Mouse (Mus musculus) embryonic facial prominence, embryonic 15.5 days (tissue): ENCODE data around the gene Traf3ip1. TPM values are rescaled to one million over a fixed set of nuclear protein-coding genes. Genes with fewer than 3 reads are reported as not detected.

Source experiments
- ATAC-seq: fragments of 200-750 bp; cut with Nextera tagmentation; 2 replicates; pipeline ENCODE4 v1.8.0; 2017; ENCODE audit warnings: low read depth, moderate TSS enrichment; ENCODE audit not compliant: insufficient number of reproducible peaks, low FRiP score, low TSS enrichment
- H3K27ac ChIP-seq: fragments of 300-500 bp; sonication (generic); replicated peaks from 2 replicates; pipeline ENCODE4 v1.5.1; 2015; ENCODE audit warnings: mild to moderate bottlenecking, inconsistent platforms
- H3K27me3 ChIP-seq: fragments of 300-500 bp; sonication (generic); 2 replicates; pipeline ENCODE4 v1.6.1; 2015; ENCODE audit warnings: inconsistent platforms
- H3K36me3 ChIP-seq: fragments of 300-500 bp; sonication (generic); 2 replicates; pipeline ENCODE4 v1.6.1; 2015; ENCODE audit warnings: mild to moderate bottlenecking, inconsistent platforms
- H3K4me1 ChIP-seq: fragments of 300-500 bp; sonication (generic); 2 replicates; pipeline ENCODE4 v1.6.1; 2015; ENCODE audit warnings: inconsistent platforms
- H3K4me2 ChIP-seq: fragments of 300-500 bp; sonication (generic); replicated peaks from 2 replicates; pipeline ENCODE4 v1.6.1; 2015; ENCODE audit warnings: mild to moderate bottlenecking, inconsistent platforms
- H3K4me3 ChIP-seq: fragments of 300-500 bp; sonication (generic); replicated peaks from 2 replicates; pipeline ENCODE4 v1.5.1; 2015; ENCODE audit warnings: mild to moderate bottlenecking, inconsistent platforms
- H3K9ac ChIP-seq: fragments of 300-500 bp; sonication (generic); 2 replicates; pipeline ENCODE4 v1.6.1; 2015; ENCODE audit warnings: inconsistent platforms
- H3K9me3 ChIP-seq: fragments of 300-500 bp; sonication (generic); replicated peaks from 2 replicates; pipeline ENCODE4 v1.6.1; 2016; ENCODE audit warnings: inconsistent platforms
- WGBS: fragments of 180-500 bp; shearing (Covaris S2); methylation state at CpG from one replicate; pipeline ENCODE4 v1.1.7; 2015; 5-methylcytosine and 5-hydroxymethylcytosine counted together
- polyA plus RNA-seq: library from polyadenylated mRNA; unstranded; fragments of >200 nt; fragmentation: Nextera tagmentation; extraction: Ambion mirVana; gene quantifications from 2 replicates; pipeline ENCODE4 v1.2.1, GENCODE M21; 2015

The Traf3ip1 gene
- polyA plus RNA-seq: 11.4 and 12.6 TPM in 2 replicates

DNA sequence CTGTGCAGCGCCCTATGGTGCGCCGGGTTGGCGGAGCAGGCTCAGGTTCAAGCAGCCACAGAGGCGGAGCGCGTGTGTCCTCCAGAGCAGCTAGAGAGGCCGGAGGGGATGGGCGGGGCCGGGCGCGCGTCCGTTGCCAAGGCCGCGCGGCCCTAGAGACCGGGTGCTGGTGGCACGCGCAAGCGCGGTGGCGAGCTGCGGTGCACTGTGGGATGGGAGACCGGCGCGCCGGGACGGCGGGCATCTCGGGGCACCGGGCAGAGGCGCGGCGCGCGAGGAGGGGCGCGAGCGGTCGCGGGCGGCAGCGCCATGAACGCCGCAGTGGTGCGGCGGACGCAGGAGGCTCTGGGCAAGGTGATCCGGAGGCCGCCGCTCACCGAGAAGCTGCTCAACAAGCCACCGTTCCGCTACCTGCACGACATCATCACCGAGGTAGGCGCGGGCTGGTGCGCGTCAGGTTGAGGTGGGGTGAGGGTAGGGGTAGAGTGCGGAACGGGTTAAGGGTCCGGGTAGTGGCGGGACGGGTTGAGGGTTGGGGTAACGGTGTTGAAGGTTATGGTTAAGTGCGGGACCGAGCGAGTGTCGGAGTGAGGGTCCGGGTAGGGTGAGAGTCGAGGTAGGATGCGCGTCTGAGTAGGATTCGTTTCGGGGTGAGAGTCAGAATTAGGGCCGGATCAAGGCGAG, at the start of gene Traf3ip1:
TSS of gene Traf3ip1 (plus strand) at position 191 of the 684 bp plus-strand sequence.
- peaks cover 21% of the 10 kb centered on the region for H3K4me1 ChIP-seq
- peaks cover 6% of the 10 kb centered on the region for H3K36me3 ChIP-seq
- H3K4me3 ChIP-seq: peak within 1 kb of the TSS; percentile 60
- no peak within 1 kb of the TSS for H3K27ac ChIP-seq
- peak; percentile 95 for ATAC-seq
- no peaks in the 10 kb centered on the region for H3K27me3 ChIP-seq
- H3K9me3 ChIP-seq: no peaks in the 10 kb centered on the region
- peak within 1 kb of the TSS; percentile 61 for H3K9ac ChIP-seq
- WGBS: under 1% methylated on average over 79 of the region's 79 CpGs
- peak within 1 kb of the TSS; percentile 84 for H3K4me2 ChIP-seq

DNA sequence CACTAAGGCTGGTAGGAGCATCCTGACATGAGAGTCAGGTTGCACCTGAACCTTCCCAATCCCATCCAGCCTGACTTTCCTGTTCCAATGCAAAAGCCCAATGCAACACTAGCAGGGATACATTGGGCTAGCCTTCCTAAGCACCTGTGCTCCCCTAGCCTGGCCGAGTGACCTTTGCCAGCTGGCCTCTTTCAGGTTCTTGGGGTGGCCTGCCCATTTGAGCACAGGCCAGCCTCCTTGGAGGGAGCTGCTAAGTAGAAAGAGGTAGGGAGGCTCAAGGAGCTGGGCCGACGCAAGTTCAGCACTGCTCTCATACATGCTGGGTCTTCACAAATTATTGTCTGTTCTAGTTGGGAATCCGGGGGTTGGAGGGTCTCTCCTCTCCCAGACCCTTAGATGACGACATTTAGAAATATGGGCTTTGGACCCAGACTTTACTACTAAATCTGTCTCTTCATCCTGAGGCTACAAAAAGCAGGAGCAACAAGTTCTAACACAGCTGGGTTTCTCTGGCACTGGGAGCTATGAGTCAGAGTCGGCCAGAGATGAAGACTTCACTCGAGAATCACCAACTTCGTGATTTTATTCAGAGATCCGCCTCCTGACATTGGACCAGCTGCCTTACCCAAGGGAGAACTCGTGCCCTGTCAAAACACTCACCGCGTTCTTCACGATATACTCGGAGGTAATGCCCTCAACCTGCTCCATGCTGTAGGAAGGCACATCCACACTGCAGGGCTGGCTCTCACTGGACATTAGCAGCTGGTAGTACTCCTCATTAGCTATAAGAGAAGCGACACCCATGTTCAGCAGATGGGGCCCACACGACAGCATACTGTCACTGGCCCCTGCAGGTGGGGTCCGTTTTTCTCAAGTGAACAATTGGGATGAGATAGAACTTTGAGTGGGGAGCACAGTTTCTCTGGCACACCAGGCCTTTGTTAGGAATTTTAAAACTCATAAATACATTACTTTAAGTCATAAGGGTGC, 49.3 kb upstream of the Traf3ip1 start:
- ATAC-seq: no peak
- WGBS: 76% methylated on average over 17 of the region's 17 CpGs
- Histone ChIP-seq H3K27me3 (no peaks in the 10 kb centered on the region), H3K27ac (peak overlapping the region; percentile 63), H3K9me3 (0 out of 2 replicates have a peak, but pooled peaks cover 4% of the 10 kb centered on the region), H3K36me3 (peaks cover 37% of the 10 kb centered on the region), H3K4me1 (peaks cover 18% of the 10 kb centered on the region), H3K9ac (no peak overlapping the region), H3K4me3 (no peak overlapping the region), H3K4me2 (no peak overlapping the region)

DNA sequence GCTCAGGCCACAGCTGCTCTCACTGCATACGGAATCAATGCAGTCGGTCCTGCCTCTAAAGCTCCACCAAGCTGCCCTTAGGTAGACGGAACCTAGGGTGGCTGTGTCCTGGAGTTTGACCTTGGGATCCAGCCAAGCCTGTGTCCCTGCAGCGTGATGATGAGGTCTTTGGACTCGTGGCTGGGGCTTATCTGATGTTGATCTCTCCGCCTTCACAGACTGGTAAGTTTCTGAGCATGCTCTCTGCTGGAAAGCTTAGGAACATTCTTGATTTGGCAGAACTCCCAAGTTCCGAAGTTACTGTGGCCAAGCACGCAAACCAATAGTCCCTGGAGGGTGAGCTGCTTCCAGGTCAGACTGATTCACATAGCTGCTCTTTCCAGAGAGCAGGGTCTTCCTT, 48.4 kb upstream of the Traf3ip1 start:
- WGBS: 56% methylated on average over 8 of the region's 8 CpGs
- H3K9me3 ChIP-seq: 0 out of 2 replicates have a peak, but pooled peaks cover 4% of the 10 kb centered on the region
- peaks cover 39% of the 10 kb centered on the region for H3K36me3 ChIP-seq
- ATAC-seq: no peak; the same call in 1 of the 2 replicates
- H3K4me3 ChIP-seq: no peak overlapping the region
- peaks cover 18% of the 10 kb centered on the region for H3K4me1 ChIP-seq
- H3K27ac ChIP-seq: peak overlapping the region; percentile 63
- no peaks in the 10 kb centered on the region for H3K27me3 ChIP-seq
- no peak overlapping the region for H3K9ac ChIP-seq
- no peak overlapping the region for H3K4me2 ChIP-seq

DNA sequence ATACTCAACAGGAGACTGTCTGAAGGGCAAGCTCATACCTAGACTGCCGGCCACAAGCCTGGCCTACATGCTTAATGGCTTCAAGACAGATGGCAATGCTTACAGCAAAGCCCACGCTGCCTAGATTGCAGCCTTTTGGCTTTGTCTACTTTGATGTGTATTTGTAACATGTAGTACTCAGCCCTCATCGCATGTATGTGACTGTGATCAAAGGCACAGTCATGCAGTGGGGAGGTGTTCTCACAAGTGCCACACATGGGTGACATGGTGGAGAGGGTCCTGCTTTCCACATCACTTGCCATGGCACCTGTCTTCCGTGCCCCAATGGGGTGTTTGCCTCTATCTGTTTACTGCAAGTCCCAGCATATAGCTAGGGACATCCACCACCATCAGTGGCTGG, 47.9 kb upstream of the Traf3ip1 start:
- H3K36me3 ChIP-seq: peaks cover 39% of the 10 kb centered on the region
- 0 out of 2 replicates have a peak, but pooled peaks cover 4% of the 10 kb centered on the region for H3K9me3 ChIP-seq
- ATAC-seq: no peak
- no peak overlapping the region for H3K4me2 ChIP-seq
- whole genome bisulfite sequencing: 73% methylated on average over 4 of the region's 4 CpGs
- no peaks in the 10 kb centered on the region for H3K27me3 ChIP-seq
- peaks cover 18% of the 10 kb centered on the region for H3K4me1 ChIP-seq
- no peak overlapping the region for H3K4me3 ChIP-seq
- peak overlapping the region; percentile 24; the same call in 1 of the 2 replicates for H3K27ac ChIP-seq
- no peak overlapping the region for H3K9ac ChIP-seq

DNA sequence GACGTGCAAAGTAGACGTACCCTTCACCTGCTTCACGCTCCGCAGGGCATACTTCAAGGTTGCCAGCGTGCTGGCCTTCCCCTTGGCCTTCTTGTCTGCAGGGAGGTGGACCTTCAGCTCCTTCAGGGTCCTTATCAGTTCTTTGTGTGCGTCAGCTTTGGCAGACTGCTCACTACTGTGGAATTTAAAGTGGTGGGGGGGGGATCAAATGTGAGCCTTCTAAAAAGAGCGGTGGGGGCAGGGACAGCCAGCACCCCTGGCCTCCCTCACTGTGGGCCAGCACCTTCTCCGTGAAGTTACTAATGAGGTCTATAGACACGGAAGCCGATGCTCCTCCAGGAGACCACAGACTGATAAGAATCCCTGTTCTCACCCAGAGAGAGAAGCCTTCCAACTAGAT, 45.8 kb upstream of the Traf3ip1 start:
- 0 out of 2 replicates have a peak, but pooled peaks cover 4% of the 10 kb centered on the region for H3K9me3 ChIP-seq
- no peak overlapping the region for H3K27ac ChIP-seq
- H3K4me1 ChIP-seq: peaks cover 18% of the 10 kb centered on the region
- H3K36me3 ChIP-seq: peaks cover 30% of the 10 kb centered on the region
- 90% methylated on average over 10 of the region's 10 CpGs for WGBS
- H3K27me3 ChIP-seq: no peaks in the 10 kb centered on the region
- H3K4me3 ChIP-seq: no peak overlapping the region
- no peak overlapping the region for H3K4me2 ChIP-seq
- ATAC-seq: no peak
- no peak overlapping the region for H3K9ac ChIP-seq

DNA sequence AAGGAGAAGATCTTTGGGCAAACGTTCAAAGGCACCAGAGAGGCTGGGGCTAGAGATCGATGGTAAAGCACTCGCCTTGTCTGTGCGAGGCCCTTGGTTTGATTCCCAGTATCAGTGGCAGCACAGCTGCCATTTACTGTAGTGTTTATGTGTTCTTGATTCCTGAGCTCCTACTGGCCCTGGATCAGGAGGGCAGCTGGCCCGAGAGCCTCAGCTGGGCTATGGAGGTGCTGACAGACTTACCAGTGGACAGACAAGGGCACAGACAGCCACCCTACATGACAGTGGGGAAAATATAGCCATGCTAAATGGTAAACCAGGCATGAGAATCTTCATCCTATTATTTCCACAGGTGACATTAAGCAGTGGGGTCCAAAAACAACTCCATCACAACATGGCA, 43.6 kb upstream of the Traf3ip1 start:
- WGBS: 86% methylated on average over 5 of the region's 5 CpGs
- Histone ChIP-seq H3K27ac (no peak overlapping the region), H3K4me2 (no peak overlapping the region), H3K9ac (no peak overlapping the region), H3K27me3 (no peaks in the 10 kb centered on the region), H3K36me3 (peaks cover 28% of the 10 kb centered on the region), H3K4me3 (no peak overlapping the region), H3K9me3 (0 out of 2 replicates have a peak, but pooled peaks cover 4% of the 10 kb centered on the region), H3K4me1 (peaks cover 20% of the 10 kb centered on the region)
- no peak for ATAC-seq

DNA sequence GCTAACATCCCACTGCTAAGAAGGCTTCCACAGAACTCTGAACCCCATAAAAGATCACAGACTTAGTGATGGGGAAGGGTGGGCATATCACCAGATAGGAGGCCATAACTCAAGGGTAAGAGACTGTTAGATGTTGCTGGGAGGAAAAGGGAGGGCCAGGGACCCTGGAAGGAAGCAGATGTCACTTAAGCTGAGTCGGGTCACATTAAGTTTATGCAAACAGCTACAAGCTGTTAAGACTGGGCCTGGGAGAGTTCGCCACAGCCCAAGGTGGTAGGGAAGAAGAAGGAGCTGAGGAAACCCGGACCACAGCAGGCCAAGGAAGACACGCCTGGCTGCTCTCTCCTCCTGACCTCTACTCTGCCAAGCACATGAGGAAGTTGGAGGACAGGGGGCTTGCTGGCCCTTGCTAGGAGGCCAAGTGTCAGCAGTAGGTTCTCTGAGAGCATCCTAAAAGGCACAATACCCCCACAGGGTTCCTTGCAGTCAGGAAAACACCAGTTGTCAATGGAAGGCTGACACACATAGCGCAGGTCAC, 42.8 kb upstream of the Traf3ip1 start:
- WGBS: 67% methylated on average over 5 of the region's 5 CpGs
- no peak overlapping the region for H3K4me3 ChIP-seq
- no peak overlapping the region for H3K27ac ChIP-seq
- ATAC-seq: no peak
- H3K9ac ChIP-seq: no peak overlapping the region
- H3K27me3 ChIP-seq: no peaks in the 10 kb centered on the region
- H3K9me3 ChIP-seq: 0 out of 2 replicates have a peak, but pooled peaks cover 4% of the 10 kb centered on the region
- H3K4me2 ChIP-seq: no peak overlapping the region
- H3K4me1 ChIP-seq: peaks cover 20% of the 10 kb centered on the region
- H3K36me3 ChIP-seq: peaks cover 28% of the 10 kb centered on the region

DNA sequence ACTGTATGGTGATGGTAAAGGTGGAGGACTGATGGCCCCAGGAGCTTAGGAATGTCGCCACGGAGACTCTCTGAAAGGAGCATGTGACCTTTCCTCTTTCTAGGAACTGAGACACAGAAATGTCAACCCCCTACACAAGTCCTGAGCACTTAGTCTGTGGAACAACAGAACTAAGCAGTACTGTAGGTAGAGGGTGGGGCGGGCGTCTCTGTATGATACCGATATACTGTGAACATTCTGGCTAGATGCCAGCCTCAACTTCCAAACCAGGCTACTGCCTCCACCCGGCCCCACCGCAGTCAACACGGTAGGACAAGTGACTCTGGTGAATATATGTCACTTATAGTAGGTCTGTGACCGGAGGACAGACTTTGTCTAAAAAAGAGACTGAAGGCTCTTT, 40.5 kb upstream of the Traf3ip1 start:
- H3K9me3 ChIP-seq: no peaks in the 10 kb centered on the region
- H3K4me2 ChIP-seq: no peak overlapping the region
- peaks cover 28% of the 10 kb centered on the region for H3K4me1 ChIP-seq
- H3K4me3 ChIP-seq: no peak overlapping the region
- H3K27me3 ChIP-seq: no peaks in the 10 kb centered on the region
- no peak overlapping the region for H3K27ac ChIP-seq
- WGBS: 72% methylated on average over 9 of the region's 9 CpGs
- peaks cover 8% of the 10 kb centered on the region; the same call in 1 of the 2 replicates for H3K36me3 ChIP-seq
- no peak overlapping the region for H3K9ac ChIP-seq
- no peak for ATAC-seq

DNA sequence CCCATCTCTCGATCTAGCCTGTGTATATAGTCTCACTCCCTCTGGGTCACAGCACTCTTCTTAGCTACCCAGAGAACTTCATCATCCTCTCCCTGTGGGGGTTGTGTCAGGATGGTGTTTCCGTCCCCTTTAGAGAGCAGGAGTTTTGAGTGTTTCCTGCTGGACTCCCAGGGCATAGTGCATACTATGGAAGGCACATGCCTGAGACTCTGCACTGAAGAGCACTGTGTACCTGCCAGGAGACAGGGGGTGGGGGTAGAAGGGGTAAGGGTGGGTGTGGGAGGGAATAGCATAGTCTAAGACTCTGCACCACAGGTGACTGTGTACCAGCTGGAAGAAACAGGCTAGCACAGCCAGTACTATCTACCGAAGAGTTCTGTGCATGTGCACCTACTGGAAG, 40.1 kb upstream of the Traf3ip1 start:
- no peak overlapping the region for H3K9ac ChIP-seq
- H3K27ac ChIP-seq: no peak overlapping the region
- WGBS: 89% methylated on average over 3 of the region's 3 CpGs
- peaks cover 6% of the 10 kb centered on the region; the same call in 1 of the 2 replicates for H3K36me3 ChIP-seq
- ATAC-seq: no peak
- no peaks in the 10 kb centered on the region for H3K27me3 ChIP-seq
- H3K4me1 ChIP-seq: peaks cover 28% of the 10 kb centered on the region
- H3K9me3 ChIP-seq: no peaks in the 10 kb centered on the region
- no peak overlapping the region for H3K4me2 ChIP-seq
- H3K4me3 ChIP-seq: no peak overlapping the region

DNA sequence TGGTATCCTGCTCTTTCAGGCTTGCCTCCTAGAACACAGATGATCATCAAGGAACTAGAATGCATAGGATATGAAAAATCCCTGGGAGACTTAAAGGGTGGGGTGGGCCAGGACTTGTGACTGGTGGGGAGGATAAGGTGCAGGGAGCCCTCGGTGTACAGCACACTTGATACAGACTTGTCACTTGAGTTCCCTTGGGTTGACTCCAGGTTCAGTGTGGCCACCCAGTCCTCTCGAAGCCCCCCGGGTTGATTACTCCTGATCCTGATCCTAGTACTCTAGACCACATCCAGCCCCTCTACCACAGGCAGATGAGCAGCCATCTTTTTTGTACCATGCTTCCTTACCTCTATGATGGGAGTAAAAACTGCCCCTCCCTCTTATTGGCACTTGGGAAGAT, 39.5 kb upstream of the Traf3ip1 start:
- Histone ChIP-seq H3K4me3 (no peak overlapping the region), H3K36me3 (peaks cover 6% of the 10 kb centered on the region; the same call in 1 of the 2 replicates), H3K27me3 (no peaks in the 10 kb centered on the region), H3K9ac (no peak overlapping the region), H3K9me3 (no peaks in the 10 kb centered on the region), H3K4me2 (no peak overlapping the region), H3K27ac (no peak overlapping the region), H3K4me1 (peaks cover 34% of the 10 kb centered on the region)
- 90% methylated on average over 3 of the region's 3 CpGs for WGBS
- no peak for ATAC-seq

DNA sequence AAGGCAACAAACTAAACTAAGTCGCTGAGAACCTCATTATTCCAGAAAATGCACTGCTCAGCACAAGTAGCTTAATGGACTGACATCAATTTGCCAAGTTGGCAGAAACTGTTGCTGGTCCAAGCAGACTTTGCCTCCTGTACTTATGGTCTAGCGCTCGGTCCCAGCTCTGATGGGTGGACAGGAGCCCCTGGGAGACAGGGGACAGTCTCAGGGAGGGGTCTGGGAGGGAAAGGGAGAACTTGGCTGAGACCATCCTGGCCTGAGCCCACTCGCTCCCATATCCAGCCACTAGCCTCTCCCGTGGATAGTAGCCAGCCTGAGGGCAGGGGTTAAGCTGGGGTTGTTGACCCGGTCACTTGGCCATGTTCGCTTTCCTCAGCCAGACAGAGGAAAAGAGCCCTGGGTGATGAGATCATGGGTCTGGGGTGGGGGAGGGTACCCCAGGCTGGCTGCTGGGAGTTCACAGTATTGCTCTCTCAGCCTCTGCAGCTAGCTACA, 38.7 kb upstream of the Traf3ip1 start:
- Histone ChIP-seq H3K4me3 (no peak overlapping the region), H3K9ac (no peak overlapping the region), H3K27ac (peak overlapping the region; percentile 71), H3K36me3 (no peaks in the 10 kb centered on the region), H3K4me2 (peak overlapping the region; percentile 23; the same call in 1 of the 2 replicates), H3K4me1 (peaks cover 39% of the 10 kb centered on the region), H3K27me3 (no peaks in the 10 kb centered on the region), H3K9me3 (no peaks in the 10 kb centered on the region)
- WGBS: 39% methylated on average over 7 of the region's 7 CpGs
- no peak for ATAC-seq
